Mouse (Mus musculus) hindbrain, embryonic 15.5 days (tissue): ENCODE data around the gene Ptbp1. TPM values are rescaled to one million over a fixed set of nuclear protein-coding genes. Genes with fewer than 3 reads are reported as not detected.
A peak's percentile ranks its signal among the peaks of the same experiment; 100 is the strongest.
"Not testable (repeated sequence)": the region's sequence is repeated elsewhere in the genome, so short reads cannot be mapped to it uniquely, and the experiment has no call there.

Experiments used
- ATAC-seq: fragments of 200-750 bp; cut with Nextera tagmentation; 2 replicates; pipeline ENCODE4 v1.8.0; 2017; ENCODE audit warnings: low read depth, moderate number of reproducible peaks, moderate TSS enrichment; ENCODE audit not compliant: low FRiP score
- H3K27ac ChIP-seq: fragments of 300-500 bp; sonication (generic); replicated peaks from 2 replicates; pipeline ENCODE4 v1.5.1; 2015; ENCODE audit warnings: mild to moderate bottlenecking, inconsistent platforms
- H3K27me3 ChIP-seq: fragments of 300-500 bp; sonication (generic); 2 replicates; pipeline ENCODE4 v1.6.1; 2015; ENCODE audit warnings: control low read depth, inconsistent platforms
- H3K36me3 ChIP-seq: fragments of 300-500 bp; sonication (generic); 2 replicates; pipeline ENCODE4 v1.6.1; 2015; ENCODE audit warnings: control low read depth, inconsistent platforms
- H3K4me1 ChIP-seq: fragments of 300-500 bp; sonication (generic); replicated peaks from 2 replicates; pipeline ENCODE4 v1.6.1; 2015; ENCODE audit warnings: control low read depth, inconsistent platforms
- H3K4me2 ChIP-seq: fragments of 300-500 bp; sonication (generic); 2 replicates; pipeline ENCODE4 v1.6.1; 2015; ENCODE audit warnings: moderate library complexity, mild to moderate bottlenecking, inconsistent platforms
- H3K4me3 ChIP-seq: fragments of 300-500 bp; sonication (generic); 2 replicates; pipeline ENCODE4 v1.5.1; 2015; ENCODE audit warnings: mild to moderate bottlenecking, inconsistent platforms
- H3K9ac ChIP-seq: fragments of 300-500 bp; sonication (generic); 2 replicates; pipeline ENCODE4 v1.6.1; 2015; ENCODE audit warnings: inconsistent platforms
- H3K9me3 ChIP-seq: fragments of 300-500 bp; sonication (generic); 2 replicates; pipeline ENCODE4 v1.6.1; 2016; ENCODE audit warnings: control low read depth, inconsistent platforms
- WGBS: fragments of 180-500 bp; shearing (Covaris S2); methylation state at CpG from one replicate; pipeline ENCODE4 v1.1.7; 2015; 5-methylcytosine and 5-hydroxymethylcytosine counted together
- polyA plus RNA-seq: library from polyadenylated mRNA; unstranded; fragments of >200 nt; fragmentation: Nextera tagmentation; extraction: Ambion mirVana; gene quantifications from 2 replicates; pipeline ENCODE4 v1.2.1, GENCODE M21; 2015

Ptbp1 gene
- polyA plus RNA-seq, 1 experiment from 2014 or later: 77.1 TPM

DNA sequence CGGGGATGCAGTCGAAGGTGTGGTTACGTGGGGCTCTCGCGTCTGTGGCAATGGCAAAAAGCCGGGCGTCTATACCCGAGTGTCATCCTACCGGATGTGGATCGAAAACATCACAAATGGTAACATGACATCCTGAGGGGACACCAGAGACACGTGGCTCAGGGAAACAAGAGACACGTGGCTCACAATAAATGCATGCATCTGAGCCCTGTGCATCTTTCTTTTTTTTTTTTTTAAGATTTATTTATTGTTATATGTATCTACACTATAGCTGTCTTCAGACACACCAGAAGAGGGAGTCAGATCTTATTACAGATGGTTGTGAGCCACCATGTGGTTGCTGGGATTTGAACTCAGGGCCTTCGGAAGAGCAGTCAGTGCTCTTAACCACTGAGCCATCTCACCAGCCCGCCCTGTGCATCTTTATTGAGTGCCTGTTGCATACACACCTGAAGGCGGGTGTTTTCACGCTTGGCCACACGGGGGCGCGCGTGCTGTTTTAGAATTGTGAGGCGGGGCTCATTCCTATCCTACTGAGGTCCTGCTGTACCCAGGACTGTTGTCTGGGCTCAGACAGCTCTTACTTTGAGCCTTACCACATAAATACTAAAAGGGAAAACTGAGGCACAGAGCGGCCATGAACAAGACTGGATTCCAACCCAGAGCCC is 38.4 kb downstream of the Ptbp1 start:
- 44% methylated on average over 22 of the region's 22 CpGs for WGBS
- not testable (repeated sequence) for H3K4me2 ChIP-seq, H3K27ac ChIP-seq, H3K27me3 ChIP-seq, H3K4me1 ChIP-seq, H3K9me3 ChIP-seq, H3K9ac ChIP-seq, H3K4me3 ChIP-seq
- peaks cover 10% of the 10 kb centered on the region; the same call in 1 of the 2 replicates for H3K36me3 ChIP-seq
- peak; percentile 46; the same call in 1 of the 2 replicates for ATAC-seq

DNA sequence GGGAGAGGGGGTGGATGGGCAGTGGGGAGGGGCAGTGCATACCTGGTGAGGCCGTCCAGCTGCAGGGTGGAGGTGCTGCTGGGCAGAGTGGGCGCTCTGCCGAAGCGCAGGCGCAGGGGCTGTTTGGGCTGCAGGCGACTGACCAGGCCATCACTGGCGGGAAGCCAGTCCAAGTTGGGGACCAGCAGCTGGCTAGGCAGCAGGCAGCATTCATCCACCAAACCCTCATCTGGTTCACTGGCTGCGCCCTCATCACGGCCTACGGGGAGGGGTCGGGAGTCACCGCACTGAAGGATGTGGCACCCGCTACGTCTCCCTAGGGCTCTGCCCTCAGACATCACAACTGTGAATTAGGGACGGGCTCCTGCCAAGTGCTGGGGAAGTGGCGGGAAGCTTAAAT is 42.1 kb downstream of the Ptbp1 start:
- peaks cover 17% of the 10 kb centered on the region; the same call in 1 of the 2 replicates for H3K36me3 ChIP-seq
- H3K9ac ChIP-seq: no peak overlapping the region
- no peak for ATAC-seq
- 0 out of 2 replicates have a peak, but pooled peaks cover 2% of the 10 kb centered on the region for H3K27me3 ChIP-seq
- 88% methylated on average over 16 of the region's 16 CpGs for WGBS
- H3K4me3 ChIP-seq: no peak overlapping the region
- H3K9me3 ChIP-seq: no peaks in the 10 kb centered on the region
- no peak overlapping the region for H3K4me2 ChIP-seq
- H3K4me1 ChIP-seq: peaks cover 9% of the 10 kb centered on the region; the same call in 1 of the 2 replicates
- H3K27ac ChIP-seq: no peak overlapping the region

DNA sequence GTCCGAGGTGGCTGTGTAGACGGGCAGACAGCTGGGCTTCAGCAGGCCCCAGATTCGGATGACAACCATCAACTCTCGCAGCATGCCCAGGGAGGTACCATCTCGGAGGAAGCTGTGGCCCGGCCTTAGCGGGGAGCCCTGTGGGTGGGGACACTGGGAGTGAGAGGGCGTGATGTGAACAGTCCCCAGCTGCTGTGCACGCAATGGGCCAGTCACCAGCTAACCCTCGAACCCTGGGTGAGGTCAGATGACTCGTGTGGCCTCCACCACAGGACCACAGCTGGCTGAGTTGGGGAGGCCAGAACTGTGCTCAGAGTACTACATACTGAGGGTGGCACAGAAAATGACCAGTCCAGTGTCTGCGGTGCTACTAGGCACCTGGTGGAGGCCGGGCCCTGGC is 42.6 kb downstream of the Ptbp1 start:
- ATAC-seq: no peak
- peaks cover 17% of the 10 kb centered on the region; the same call in 1 of the 2 replicates for H3K36me3 ChIP-seq
- H3K27me3 ChIP-seq: 0 out of 2 replicates have a peak, but pooled peaks cover 2% of the 10 kb centered on the region
- no peak overlapping the region for H3K9ac ChIP-seq
- WGBS: 86% methylated on average over 13 of the region's 13 CpGs
- no peaks in the 10 kb centered on the region for H3K9me3 ChIP-seq
- H3K4me3 ChIP-seq: no peak overlapping the region
- peaks cover 12% of the 10 kb centered on the region; the same call in 1 of the 2 replicates for H3K4me1 ChIP-seq
- H3K4me2 ChIP-seq: no peak overlapping the region
- no peak overlapping the region for H3K27ac ChIP-seq

DNA sequence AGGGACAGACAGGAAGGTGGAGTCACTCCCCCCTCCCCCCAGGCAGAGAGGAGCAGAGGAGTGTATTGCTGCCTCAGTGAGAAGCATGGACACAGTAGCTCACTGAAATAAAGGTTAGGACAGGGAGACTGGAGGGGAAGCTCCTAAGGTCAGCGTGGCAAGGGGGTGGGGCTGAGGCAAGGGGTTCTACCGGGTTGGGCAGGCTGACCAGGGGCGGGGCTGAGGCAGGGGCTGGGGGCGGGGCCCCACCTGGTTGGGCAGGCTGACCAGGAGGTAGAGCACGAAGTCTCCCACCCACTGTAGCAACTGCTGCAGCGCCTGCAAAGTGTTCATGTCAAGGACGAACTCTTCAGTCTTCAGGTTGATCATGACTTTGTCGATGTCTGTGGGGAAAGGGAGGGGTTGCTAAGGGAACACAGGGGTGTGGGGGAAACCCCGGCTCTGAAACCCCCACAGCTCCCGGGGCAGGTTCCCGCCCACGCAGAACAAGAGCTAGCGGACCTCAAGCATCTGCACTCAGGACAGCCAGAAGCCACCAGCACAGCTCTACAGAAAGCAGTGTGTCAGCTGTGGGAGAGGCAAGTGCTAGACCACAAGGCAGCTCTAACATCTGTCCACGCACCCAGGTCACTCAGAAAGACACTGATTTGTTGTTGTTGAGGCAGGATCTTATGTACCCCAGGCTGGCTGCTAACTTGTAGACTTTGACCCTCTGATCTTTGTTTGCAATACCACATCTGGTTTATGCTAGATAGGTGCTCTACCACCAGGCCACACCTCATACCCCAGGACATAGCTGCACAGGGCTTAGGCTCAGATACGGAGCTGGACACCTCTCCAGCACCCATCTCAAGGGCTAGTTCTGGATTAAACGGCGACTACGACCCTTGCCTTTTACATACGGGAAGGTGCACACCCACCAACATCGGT is 43.4 kb downstream of the Ptbp1 start:
- 54% methylated on average over 20 of the region's 20 CpGs for WGBS
- H3K4me3 ChIP-seq: no peak overlapping the region

DNA sequence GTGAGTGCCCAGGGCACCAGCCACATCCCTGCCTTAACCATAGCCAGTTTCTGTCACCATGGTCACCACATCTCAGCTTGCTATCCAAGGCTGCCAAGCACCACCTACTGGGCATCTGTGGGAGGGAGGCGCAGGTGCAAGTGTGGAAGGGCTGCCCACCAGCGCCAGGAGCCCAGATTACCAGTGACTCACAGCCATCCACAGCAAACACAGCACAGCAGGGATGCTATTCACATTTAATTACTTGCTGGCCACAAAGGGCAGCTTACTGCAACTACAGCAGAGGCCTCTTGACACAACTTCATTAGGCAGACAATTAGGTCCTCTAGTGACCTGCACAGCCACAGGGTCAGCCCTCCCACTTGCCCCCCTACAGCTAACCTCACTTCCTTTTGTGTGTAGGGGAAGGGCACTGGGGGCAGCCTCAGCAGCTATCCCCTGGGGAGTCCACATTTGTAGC is 46.8 kb downstream of the Ptbp1 start:
- ATAC-seq: peak; percentile 61; the same call in 1 of the 2 replicates
- 0 out of 2 replicates have a peak, but pooled peaks cover 2% of the 10 kb centered on the region for H3K27me3 ChIP-seq
- peaks cover 30% of the 10 kb centered on the region for H3K36me3 ChIP-seq
- no peak overlapping the region for H3K4me2 ChIP-seq
- peak overlapping the region; percentile 21; the same call in 1 of the 2 replicates for H3K27ac ChIP-seq
- no peak overlapping the region for H3K4me3 ChIP-seq
- H3K9me3 ChIP-seq: no peaks in the 10 kb centered on the region
- 13% methylated on average over 2 of the region's 2 CpGs for WGBS
- H3K4me1 ChIP-seq: peaks cover 12% of the 10 kb centered on the region; the same call in 1 of the 2 replicates
- no peak overlapping the region for H3K9ac ChIP-seq

More for the DNA sequence above, 43.4 kb downstream of the Ptbp1 start:
- H3K36me3 ChIP-seq: peaks cover 21% of the 10 kb centered on the region; the same call in 1 of the 2 replicates
- H3K27ac ChIP-seq: no peak overlapping the region
- 0 out of 2 replicates have a peak, but pooled peaks cover 2% of the 10 kb centered on the region for H3K27me3 ChIP-seq
- no peaks in the 10 kb centered on the region for H3K9me3 ChIP-seq
- no peak for ATAC-seq
- peaks cover 12% of the 10 kb centered on the region; the same call in 1 of the 2 replicates for H3K4me1 ChIP-seq
- no peak overlapping the region for H3K4me2 ChIP-seq
- H3K9ac ChIP-seq: no peak overlapping the region

DNA sequence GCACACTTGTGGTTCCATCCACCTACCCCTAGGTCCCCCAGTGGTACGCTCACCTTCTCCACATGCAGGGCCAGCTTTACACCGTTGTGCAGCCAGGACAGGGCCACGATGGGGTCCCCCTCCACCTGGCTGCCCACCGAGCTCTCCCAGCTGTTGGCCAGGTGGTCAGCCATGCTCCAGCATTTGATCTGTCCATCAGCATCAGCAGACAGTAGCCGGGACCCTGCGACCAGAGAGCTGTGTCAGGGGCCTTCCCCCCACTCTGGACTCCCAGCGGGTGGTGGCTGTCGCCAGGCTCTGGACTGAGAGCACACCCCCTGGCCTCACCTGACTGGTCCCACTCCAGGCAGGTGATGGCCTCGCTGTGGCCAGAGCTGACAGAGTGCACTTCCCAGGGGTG is 52.5 kb downstream of the Ptbp1 start:
- H3K4me3 ChIP-seq: no peak overlapping the region
- no peak overlapping the region for H3K27ac ChIP-seq
- WGBS: 95% methylated on average over 9 of the region's 9 CpGs
- no peaks in the 10 kb centered on the region for H3K9me3 ChIP-seq
- no peak overlapping the region for H3K9ac ChIP-seq
- H3K4me2 ChIP-seq: no peak overlapping the region
- no peaks in the 10 kb centered on the region for H3K27me3 ChIP-seq
- peaks cover 12% of the 10 kb centered on the region for H3K4me1 ChIP-seq
- peaks cover 35% of the 10 kb centered on the region for H3K36me3 ChIP-seq
- no peak for ATAC-seq

DNA sequence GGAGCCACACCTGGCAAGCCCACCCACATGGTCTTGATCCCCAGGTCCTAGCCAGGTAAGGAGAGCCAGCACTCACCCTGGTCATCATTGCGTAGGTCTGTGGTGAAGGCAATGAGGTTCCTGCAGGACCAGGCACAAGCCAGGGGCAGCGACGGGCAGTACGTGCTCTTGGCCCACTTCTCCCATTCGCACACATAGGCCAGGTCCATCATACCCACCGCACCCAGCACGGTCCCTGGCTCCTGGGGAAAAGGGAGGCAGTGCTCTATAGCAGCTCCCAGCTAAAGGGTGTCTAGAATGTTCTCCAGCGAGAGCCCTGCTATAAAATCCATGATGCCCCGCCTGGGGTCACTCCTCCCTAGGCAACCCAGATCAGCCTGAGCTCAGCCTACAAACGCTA is 53.2 kb downstream of the Ptbp1 start:
- H3K4me1 ChIP-seq: peaks cover 12% of the 10 kb centered on the region
- H3K36me3 ChIP-seq: peaks cover 33% of the 10 kb centered on the region
- 95% methylated on average over 10 of the region's 10 CpGs for WGBS
- H3K27me3 ChIP-seq: no peaks in the 10 kb centered on the region
- no peaks in the 10 kb centered on the region for H3K9me3 ChIP-seq
- no peak for ATAC-seq
- H3K27ac ChIP-seq: no peak overlapping the region
- no peak overlapping the region for H3K9ac ChIP-seq
- H3K4me3 ChIP-seq: peak overlapping the region; percentile 92
- no peak overlapping the region for H3K4me2 ChIP-seq

DNA sequence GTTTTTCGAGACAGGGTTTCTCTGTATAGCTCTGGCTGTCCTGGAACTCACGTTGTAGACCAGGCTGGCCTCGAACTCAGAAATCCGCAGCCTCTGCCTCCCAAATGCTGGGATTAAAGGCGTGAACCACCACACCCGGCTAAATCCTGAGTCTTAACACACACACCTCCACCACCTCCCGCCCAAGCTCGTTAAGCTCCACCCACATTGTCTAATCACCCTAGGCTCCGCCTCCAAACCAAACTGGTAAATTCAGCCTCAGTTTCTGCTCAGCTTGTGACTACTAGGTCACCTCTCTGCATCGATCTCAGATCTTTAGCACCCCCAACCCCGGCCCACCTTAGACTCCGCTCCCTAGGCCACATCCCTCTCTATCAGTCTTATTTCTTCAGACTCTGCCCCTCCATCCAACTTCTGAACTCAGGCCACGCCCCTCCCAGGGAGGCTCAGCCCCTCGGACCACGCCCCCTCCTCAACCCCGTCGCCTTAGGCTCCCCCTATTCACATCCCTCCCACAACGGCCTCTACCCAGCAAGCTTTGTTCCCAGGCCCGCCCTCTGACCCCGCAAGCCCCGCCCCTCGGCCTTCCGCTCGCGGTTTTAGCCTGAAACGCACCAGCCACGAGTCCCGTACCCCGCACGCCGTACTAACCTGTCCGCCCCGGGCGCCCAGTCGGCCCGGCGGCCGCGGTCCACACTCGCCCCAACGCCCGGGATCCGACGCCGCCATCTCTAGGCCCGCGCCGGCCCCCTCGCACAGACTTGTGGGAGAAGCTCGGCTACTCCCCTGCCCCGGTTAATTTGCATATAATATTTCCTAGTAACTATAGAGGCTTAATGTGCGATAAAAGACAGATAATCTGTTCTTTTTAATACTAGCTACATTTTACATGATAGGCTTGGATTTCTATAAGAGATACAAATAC is 54.2 kb downstream of the Ptbp1 start, which contains the start of gene Med16:
Med16 (minus strand) TSS at position 757 of the 925 bp plus-strand sequence.
- ATAC-seq: peak; percentile 94
- 1% methylated on average over 52 of the region's 52 CpGs for WGBS
- H3K4me1 ChIP-seq: peaks cover 12% of the 10 kb centered on the region
- H3K27me3 ChIP-seq: no peaks in the 10 kb centered on the region
- peaks cover 31% of the 10 kb centered on the region for H3K36me3 ChIP-seq
- H3K4me2 ChIP-seq: peak within 1 kb of the TSS; percentile 59
- no peaks in the 10 kb centered on the region for H3K9me3 ChIP-seq
- H3K9ac ChIP-seq: peak within 1 kb of the TSS; percentile 96
- peak within 1 kb of the TSS; percentile 92 for H3K4me3 ChIP-seq
- H3K27ac ChIP-seq: peak within 1 kb of the TSS; percentile 100

DNA sequence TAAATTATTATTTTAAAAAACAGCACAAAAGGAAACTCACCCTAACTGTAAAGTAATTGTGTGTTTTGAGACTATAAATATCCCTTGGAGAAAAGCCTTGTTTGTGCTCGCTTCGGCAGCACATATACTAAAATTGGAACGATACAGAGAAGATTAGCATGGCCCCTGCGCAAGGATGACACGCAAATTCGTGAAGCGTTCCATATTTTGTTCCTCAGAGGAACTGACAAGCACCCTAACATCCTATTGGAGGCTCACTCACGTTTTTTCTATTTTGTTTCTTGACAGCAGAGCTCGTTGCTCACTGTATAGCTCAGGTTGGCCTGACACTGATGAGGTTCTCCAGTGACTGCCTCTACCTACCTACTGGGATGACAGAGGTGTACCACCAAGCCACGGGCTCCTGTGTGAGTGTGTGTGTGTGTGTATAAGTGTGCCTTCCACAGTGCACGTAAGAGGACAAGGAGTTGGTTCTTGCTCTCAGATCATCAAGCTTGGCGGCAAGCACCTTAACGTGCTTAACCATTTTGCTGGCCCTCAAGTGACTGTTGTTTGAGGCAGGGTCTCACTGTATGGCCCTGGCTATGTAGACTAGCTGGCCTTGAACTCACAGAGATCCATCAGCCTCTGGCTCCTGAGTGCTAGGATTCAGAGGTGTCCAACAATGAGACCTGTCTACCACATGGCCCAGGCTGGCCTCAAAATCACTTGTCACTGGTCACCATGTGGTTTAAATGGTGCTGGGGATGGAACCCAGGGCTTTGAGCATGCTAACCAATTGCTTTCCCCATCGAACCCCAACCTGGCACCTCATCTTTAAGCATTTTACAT is 55.1 kb downstream of the Ptbp1 start:
- H3K27ac ChIP-seq: peak overlapping the region; percentile 100
- H3K9me3 ChIP-seq: no peaks in the 10 kb centered on the region
- WGBS: 20% methylated on average over 14 of the region's 14 CpGs
- no peaks in the 10 kb centered on the region for H3K27me3 ChIP-seq
- peaks cover 19% of the 10 kb centered on the region for H3K4me1 ChIP-seq
- peak overlapping the region; percentile 96 for H3K9ac ChIP-seq
- H3K4me2 ChIP-seq: peak overlapping the region; percentile 59
- ATAC-seq: peak; percentile 53; the same call in 1 of the 2 replicates
- H3K36me3 ChIP-seq: peaks cover 24% of the 10 kb centered on the region
- H3K4me3 ChIP-seq: peak overlapping the region; percentile 92

DNA sequence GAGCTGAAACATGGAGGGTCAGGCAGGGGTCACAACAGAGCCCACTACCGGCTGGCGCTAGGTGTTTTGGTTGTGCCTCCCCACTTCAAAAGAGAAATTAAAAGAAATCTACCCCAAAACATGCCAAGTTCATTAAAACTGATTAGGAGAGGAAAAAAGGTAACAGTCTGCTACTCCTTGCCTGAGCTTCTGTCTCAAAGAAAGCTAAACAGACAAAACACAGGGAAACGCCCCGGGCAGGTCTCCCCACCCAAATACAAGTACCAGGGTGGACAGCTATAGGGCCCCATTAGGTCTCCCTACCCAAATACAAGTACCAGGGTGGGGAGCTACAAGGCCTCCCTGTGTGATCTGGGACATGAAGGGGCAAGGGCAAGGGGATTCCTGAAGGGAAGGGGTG is 56.3 kb downstream of the Ptbp1 start, which contains the start of gene Gm26602:
Gm26602 (plus strand) TSS at position 301 of the 400 bp plus-strand sequence.
- no peak within 1 kb of the TSS for H3K4me2 ChIP-seq
- WGBS: 96% methylated on average over 4 of the region's 4 CpGs
- no peak for ATAC-seq

More for the DNA sequence above, 56.3 kb downstream of the Ptbp1 start, which contains the start of gene Gm26602:
- Histone ChIP-seq H3K4me3 (no peak within 1 kb of the TSS), H3K9me3 (no peaks in the 10 kb centered on the region), H3K36me3 (peaks cover 15% of the 10 kb centered on the region; the same call in 1 of the 2 replicates), H3K27ac (peak within 1 kb of the TSS; percentile 100), H3K4me1 (peaks cover 31% of the 10 kb centered on the region), H3K9ac (no peak within 1 kb of the TSS), H3K27me3 (no peaks in the 10 kb centered on the region)
